Mouse (Mus musculus): Measurements from ENCODE around the gene Slc9a6. TPM values are rescaled to one million over a fixed set of nuclear protein-coding genes. Genes with fewer than 3 reads are reported as not detected.

Slc9a6 gene
- 30.2 and 37.2 TPM in 2 replicates for polyA plus RNA-seq (2016; fragmentation: Nextera tagmentation; extraction: Ambion mirVana)

DNA sequence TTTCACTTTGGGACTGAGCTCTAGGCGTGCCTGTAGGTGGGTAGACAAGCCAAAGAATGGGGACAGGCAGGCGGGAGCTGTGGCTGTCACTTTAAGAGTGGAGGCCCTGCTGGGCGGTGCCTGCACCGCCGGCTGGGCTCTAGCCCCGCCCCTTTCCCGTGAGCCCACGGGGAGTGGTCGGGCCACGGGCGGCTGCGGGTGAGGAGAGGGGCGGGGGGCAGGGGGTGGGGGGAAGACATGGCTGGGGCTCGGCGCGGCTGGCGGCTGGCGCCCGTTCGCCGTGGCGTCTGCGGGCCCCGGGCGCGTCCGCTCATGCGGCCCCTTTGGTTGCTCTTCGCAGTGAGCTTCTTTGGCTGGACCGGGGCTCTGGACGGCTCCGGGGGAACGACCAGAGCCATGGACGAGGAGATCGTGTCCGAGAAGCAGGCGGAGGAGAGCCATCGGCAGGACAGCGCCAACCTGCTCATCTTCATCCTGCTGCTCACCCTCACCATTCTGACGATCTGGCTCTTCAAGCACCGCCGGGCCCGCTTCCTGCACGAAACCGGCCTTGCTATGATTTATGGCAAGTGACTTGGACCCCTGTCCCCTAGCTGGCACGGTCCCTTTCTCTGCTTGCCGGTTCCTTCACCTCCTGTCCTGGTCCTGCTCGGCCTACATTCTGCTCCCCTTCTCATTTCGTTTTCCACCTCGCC, at the start of gene Slc9a6:
TSS of gene Slc9a6 (plus strand) at position 135 of the 695 bp plus-strand sequence.
- ATAC-seq (ENCODE audit: low FRiP score, low read depth): peak; percentile 97
- Histone ChIP-seq H3K27ac (replicated peaks) (peak within 1 kb of the TSS; percentile 82), H3K9me3 (no peaks in the 10 kb centered on the region), H3K4me1 (0 out of 2 replicates have a peak, but pooled peaks cover 8% of the 10 kb centered on the region), H3K9ac (replicated peaks) (peak within 1 kb of the TSS; percentile 66), H3K4me3 (peak within 1 kb of the TSS; percentile 58), H3K27me3 (no peaks in the 10 kb centered on the region), H3K4me2 (replicated peaks) (peak within 1 kb of the TSS; percentile 60), H3K36me3 (no peaks in the 10 kb centered on the region)
- WGBS: 14% methylated on average over 30 of the region's 50 CpGs

DNA sequence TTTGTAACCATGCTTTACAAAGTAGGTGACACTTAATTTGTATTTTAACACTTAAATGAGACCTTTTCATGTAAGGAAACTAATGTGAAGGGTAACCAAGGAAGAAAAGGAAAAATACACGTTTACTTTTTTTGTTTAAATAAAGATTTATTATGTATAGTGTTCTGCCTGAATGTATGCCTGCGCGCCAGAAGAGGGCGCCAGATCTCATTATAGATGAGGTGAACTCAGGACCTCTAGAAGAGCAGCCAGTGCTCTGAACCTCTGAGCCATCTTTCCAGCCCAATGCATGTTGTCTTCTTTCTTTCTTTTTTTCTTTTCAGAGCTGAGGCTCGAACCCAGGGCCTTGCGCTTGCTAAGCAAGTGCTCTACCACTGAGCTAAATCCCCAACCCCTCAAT, 37.1 kb upstream of the Slc9a6 start:
- 21% methylated on average over 6 of the region's 6 CpGs for WGBS
- no peak overlapping the region for H3K9ac ChIP-seq (replicated peaks)
- no peaks in the 10 kb centered on the region for H3K9me3 ChIP-seq
- no peak overlapping the region for H3K4me3 ChIP-seq
- H3K27me3 ChIP-seq: no peaks in the 10 kb centered on the region
- no peaks in the 10 kb centered on the region for H3K4me1 ChIP-seq
- no peak overlapping the region for H3K4me2 ChIP-seq (replicated peaks)
- H3K36me3 ChIP-seq: no peaks in the 10 kb centered on the region
- no peak for ATAC-seq (ENCODE audit: low FRiP score, low read depth)
- no peak overlapping the region for H3K27ac ChIP-seq (replicated peaks)

DNA sequence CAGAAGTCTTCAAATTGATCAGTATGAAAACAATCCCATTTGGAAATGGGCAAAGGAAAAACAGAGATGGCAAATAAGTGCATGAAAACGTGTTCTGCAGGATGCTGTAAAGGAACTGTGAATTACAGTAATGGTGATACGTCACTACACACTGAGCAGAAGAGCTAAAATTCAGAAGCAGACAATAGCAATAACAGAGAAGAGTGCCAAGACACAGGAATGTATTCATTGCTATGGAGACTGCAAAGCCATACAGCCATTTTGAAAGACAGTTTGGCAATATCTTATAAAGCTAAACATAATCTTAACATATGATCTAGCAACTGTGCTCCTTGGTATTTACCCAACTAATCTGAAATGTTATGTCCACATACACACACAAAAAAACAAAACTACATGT, 31.4 kb upstream of the Slc9a6 start:
- Histone ChIP-seq H3K9ac (replicated peaks) (no peak overlapping the region), H3K27ac (replicated peaks) (no peak overlapping the region), H3K27me3 (no peaks in the 10 kb centered on the region), H3K9me3 (no peaks in the 10 kb centered on the region), H3K4me1 (no peaks in the 10 kb centered on the region), H3K4me3 (no peak overlapping the region), H3K4me2 (replicated peaks) (no peak overlapping the region), H3K36me3 (no peaks in the 10 kb centered on the region)
- ATAC-seq (ENCODE audit: low FRiP score, low read depth): no peak
- 81% methylated on average over 2 of the region's 2 CpGs for WGBS

DNA sequence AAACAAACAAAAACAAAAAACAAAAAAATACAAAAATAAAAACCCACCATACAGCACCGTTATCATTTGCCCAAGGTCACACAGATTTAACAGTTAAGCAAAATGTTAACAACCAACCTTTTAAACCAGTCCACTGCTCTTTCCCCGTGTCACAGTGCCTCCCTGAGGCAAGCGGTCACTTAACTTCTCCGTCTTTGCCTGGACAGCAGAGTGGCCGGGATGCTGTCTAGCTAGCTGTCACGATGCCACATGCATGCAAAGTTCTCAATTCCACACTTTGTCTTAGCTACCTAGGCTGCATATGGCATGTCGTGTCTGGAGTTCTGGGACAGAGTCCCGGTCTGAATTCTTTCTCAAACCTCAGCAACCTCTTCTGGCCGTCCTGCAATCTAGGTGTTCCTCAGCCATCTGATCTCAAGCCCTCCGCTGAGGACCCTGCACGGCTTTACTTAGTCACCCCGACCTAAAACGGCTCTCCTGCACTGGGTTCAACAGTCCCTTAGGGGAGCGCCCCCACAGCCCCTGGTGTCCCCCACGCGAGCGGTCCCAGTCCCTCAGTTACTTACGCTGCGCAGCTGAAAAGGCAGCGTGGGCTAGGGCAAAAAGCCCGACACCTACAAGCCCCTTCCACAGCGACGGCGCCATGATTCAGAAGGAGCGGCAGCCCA, 12.2 kb upstream of the Slc9a6 start:
- WGBS: 23% methylated on average over 25 of the region's 25 CpGs
- peak overlapping the region; percentile 54 for H3K4me2 ChIP-seq (replicated peaks)
- H3K4me1 ChIP-seq: peaks cover 8% of the 10 kb centered on the region
- peak overlapping the region; percentile 66 for H3K4me3 ChIP-seq
- peak overlapping the region; percentile 75 for H3K9ac ChIP-seq (replicated peaks)
- ATAC-seq (ENCODE audit: low FRiP score, low read depth): peak; percentile 74
- H3K36me3 ChIP-seq: no peaks in the 10 kb centered on the region
- no peaks in the 10 kb centered on the region for H3K9me3 ChIP-seq
- peak overlapping the region; percentile 74 for H3K27ac ChIP-seq (replicated peaks)
- H3K27me3 ChIP-seq: no peaks in the 10 kb centered on the region

DNA sequence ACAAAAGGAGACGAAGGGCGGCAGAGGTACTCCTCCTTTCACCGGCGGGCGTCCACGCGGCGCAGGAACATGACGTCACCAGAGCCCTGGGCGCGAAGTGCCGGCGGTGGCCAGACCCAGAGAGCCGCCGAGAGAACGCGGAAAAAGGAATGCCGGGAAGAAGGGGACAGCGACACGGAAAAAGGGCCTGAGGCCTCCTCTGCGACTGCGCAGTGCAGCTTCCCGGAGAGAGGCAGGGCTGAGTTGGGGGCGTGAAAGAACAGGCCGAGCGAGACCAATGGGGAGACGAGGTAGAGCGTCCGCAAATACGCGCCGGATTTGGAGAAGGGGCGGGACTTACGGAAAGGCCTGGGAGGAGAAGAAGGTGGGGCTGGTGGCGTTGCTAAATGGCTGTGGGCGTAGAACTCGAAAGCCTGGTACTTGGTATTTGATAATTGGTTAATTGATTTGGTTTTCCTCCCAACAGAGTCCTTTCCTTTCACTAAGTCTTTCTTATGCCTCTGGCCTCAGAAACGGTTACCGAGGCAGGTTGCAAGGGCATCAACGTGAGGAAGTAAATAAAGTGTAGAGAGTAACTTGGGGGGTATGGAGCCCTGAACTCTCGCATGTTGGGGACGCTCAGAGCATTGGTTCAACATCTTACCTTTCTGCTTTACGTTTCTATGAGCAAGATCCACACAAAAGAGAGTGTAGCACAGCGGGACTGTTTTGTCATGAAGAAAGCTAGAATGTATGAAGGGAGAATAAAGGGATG, 11.5 kb upstream of the Slc9a6 start, which contains the start of gene Mmgt1:
TSS of gene Mmgt1 (minus strand) at position 183 of the 754 bp plus-strand sequence.
- WGBS: 17% methylated on average over 43 of the region's 44 CpGs
- peak within 1 kb of the TSS; percentile 75 for H3K9ac ChIP-seq (replicated peaks)
- peak within 1 kb of the TSS; percentile 66 for H3K4me3 ChIP-seq
- no peaks in the 10 kb centered on the region for H3K9me3 ChIP-seq
- H3K27me3 ChIP-seq: no peaks in the 10 kb centered on the region
- ATAC-seq (ENCODE audit: low FRiP score, low read depth): peak; percentile 99
- peaks cover 8% of the 10 kb centered on the region for H3K4me1 ChIP-seq
- H3K4me2 ChIP-seq (replicated peaks): peak within 1 kb of the TSS; percentile 54
- no peaks in the 10 kb centered on the region for H3K36me3 ChIP-seq
- H3K27ac ChIP-seq (replicated peaks): peak within 1 kb of the TSS; percentile 74

DNA sequence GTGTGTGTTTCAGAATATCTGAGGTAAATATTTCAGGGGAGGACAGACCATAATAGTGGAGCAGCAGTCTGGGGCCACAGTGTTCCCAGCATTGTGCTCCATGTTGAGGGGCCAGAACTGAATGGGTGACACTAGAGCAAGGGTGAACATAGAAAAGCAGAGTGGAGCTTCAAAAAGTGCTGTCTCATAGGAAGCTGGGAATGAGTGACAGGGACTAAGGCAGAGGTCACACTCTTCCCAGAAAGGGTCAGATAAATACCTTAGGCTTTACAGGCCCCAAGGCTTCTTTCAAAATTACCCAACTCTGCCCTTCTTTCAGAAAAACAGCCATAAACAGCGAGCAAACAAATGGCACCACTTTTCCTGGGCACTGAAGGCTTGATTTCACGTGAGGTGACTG, 3.0 kb upstream of the Slc9a6 start:
- H3K27me3 ChIP-seq: no peaks in the 10 kb centered on the region
- H3K27ac ChIP-seq (replicated peaks): no peak overlapping the region
- 0 out of 2 replicates have a peak, but pooled peaks cover 8% of the 10 kb centered on the region for H3K4me1 ChIP-seq
- WGBS: 66% methylated on average over 2 of the region's 2 CpGs
- no peaks in the 10 kb centered on the region for H3K9me3 ChIP-seq
- no peak overlapping the region for H3K4me2 ChIP-seq (replicated peaks)
- no peak overlapping the region for H3K4me3 ChIP-seq
- no peak overlapping the region for H3K9ac ChIP-seq (replicated peaks)
- ATAC-seq (ENCODE audit: low FRiP score, low read depth): no peak
- H3K36me3 ChIP-seq: no peaks in the 10 kb centered on the region

DNA sequence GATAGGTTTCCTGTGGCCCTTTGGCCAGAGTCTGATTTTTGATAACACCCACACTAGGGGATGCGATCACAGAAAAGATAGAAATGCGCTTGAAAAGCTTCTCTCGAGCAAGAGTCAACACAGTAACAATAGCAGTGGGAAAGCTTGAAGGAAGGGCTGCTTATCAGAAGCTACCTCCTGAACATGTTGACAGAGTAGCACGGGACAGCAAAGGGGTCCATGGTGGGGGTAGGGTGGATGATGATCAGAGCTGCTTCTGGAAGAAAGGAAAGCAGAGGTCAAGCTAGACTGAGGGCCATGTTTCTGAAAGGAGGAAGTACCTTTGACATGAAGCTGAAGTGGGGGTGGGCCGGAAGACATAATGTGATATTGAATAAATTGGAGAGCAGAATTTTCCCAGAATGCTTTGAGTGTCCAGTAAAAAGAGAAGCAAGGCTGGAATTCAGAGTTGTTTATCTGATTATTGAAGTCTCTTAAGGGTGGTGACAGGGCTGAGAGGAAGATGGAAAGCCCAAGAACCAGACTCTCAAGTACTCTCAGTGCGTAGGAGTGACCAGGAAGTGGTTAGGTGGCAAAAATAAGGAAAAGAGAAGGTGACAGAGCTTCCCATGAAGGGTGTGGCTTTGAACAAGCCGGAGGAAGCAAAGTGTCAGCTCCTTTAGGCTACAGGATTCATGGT, 2.4 kb upstream of the Slc9a6 start:
- ATAC-seq (ENCODE audit: low FRiP score, low read depth): no peak
- WGBS: 82% methylated on average over 7 of the region's 7 CpGs
- Histone ChIP-seq H3K9me3 (no peaks in the 10 kb centered on the region), H3K4me1 (0 out of 2 replicates have a peak, but pooled peaks cover 8% of the 10 kb centered on the region), H3K9ac (replicated peaks) (no peak overlapping the region), H3K4me3 (no peak overlapping the region), H3K27me3 (no peaks in the 10 kb centered on the region), H3K4me2 (replicated peaks) (no peak overlapping the region), H3K36me3 (no peaks in the 10 kb centered on the region), H3K27ac (replicated peaks) (no peak overlapping the region)

DNA sequence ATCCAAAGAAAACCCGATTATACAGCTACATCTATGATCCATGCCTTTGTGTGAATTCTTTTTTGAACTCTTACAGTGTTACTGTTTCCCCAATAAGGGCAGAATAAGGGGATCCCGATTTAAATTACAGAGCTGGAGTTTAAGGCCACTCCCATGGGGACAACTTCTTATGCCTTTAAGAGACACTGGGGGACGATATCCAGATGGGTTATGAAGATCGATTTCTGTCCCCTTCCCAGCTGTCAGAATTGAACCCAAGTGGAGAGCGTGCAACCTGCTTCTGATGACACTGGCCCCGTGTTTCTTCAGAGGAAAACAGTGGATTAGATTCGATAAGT, 303 bp upstream of the Slc9a6 start:
- no peaks in the 10 kb centered on the region for H3K36me3 ChIP-seq
- 25% methylated on average over 7 of the region's 7 CpGs for WGBS
- ATAC-seq (ENCODE audit: low FRiP score, low read depth): no peak; the same call in 1 of the 2 replicates
- H3K9ac ChIP-seq (replicated peaks): no peak overlapping the region
- peak overlapping the region; percentile 58 for H3K4me3 ChIP-seq
- peak overlapping the region; percentile 49; the same call in 1 of the 2 replicates for H3K27ac ChIP-seq (replicated peaks)
- H3K9me3 ChIP-seq: no peaks in the 10 kb centered on the region
- H3K4me2 ChIP-seq (replicated peaks): peak overlapping the region; percentile 45
- 0 out of 2 replicates have a peak, but pooled peaks cover 8% of the 10 kb centered on the region for H3K4me1 ChIP-seq
- no peaks in the 10 kb centered on the region for H3K27me3 ChIP-seq

DNA sequence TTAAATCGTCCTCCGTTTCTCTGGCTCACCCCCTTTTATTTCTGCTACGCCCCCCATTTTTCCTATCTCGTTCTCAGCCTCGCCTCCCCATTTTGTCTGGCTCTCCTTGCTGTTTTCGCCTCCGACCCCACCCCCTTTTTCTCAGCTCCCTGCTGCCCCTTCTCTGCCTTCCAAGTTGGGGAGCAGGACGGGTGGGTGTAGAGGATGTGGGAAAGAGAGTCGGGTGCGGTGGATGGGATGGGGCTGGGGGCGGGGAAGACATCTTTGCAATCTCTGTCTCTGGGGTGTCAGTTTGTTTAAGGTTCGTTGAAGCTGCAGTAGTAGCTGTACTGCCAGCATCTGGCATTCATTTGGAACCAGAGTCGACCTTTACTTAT, 749 bp downstream of the Slc9a6 start:
- Histone ChIP-seq H3K4me2 (replicated peaks) (peak overlapping the region; percentile 60), H3K36me3 (no peaks in the 10 kb centered on the region), H3K4me3 (peak overlapping the region; percentile 58), H3K27ac (replicated peaks) (peak overlapping the region; percentile 82), H3K4me1 (0 out of 2 replicates have a peak, but pooled peaks cover 8% of the 10 kb centered on the region), H3K27me3 (no peaks in the 10 kb centered on the region), H3K9me3 (no peaks in the 10 kb centered on the region), H3K9ac (replicated peaks) (peak overlapping the region; percentile 66)
- 21% methylated on average over 13 of the region's 13 CpGs for WGBS
- ATAC-seq (ENCODE audit: low FRiP score, low read depth): peak; percentile 32; the same call in 1 of the 2 replicates

DNA sequence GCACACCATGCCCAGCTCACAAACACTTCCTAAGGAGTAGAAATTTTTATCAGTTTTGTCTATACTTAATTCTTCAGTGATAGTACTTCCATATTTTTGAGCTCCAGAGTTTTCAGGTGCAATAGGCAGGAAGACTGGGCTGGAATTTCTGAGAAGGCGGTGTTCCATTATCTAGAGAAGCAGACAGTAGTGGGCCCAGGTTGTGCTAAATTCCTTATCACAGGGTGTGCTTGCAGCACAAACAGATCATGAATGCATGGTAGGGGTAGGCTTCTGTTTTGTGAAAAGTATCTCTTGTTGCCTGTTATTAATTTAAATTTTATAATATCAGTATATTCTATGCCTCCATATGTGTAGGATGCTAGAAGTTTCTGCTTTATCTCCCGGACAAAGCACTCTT, 5.7 kb downstream of the Slc9a6 start:
- Histone ChIP-seq H3K27me3 (no peaks in the 10 kb centered on the region), H3K4me3 (no peak overlapping the region), H3K27ac (replicated peaks) (no peak overlapping the region), H3K4me1 (0 out of 2 replicates have a peak, but pooled peaks cover 8% of the 10 kb centered on the region), H3K4me2 (replicated peaks) (no peak overlapping the region), H3K9ac (replicated peaks) (no peak overlapping the region), H3K36me3 (no peaks in the 10 kb centered on the region), H3K9me3 (no peaks in the 10 kb centered on the region)
- WGBS: 86% methylated on average over 2 of the region's 2 CpGs
- ATAC-seq (ENCODE audit: low FRiP score, low read depth): no peak

DNA sequence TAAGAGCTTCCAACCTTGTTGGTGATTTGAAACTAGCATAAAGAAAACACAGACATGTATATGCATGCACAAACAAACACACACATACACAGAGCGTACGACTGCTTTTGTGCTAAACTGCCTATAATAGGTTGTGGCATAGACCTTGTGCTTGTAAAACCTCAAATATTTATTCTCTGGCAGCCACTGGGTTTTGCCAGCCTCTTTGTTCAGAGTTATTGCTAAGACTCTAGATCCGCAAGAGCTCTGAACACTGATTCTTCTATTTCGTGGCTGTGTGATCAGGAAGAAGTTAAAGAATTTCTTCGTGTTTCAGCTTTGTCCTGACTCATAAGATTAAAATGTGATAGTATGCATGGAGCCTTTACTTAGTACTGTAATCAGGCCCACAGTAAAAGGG, 26.6 kb downstream of the Slc9a6 start:
- Histone ChIP-seq H3K9ac (replicated peaks) (no peak overlapping the region), H3K36me3 (0 out of 2 replicates have a peak, but pooled peaks cover 8% of the 10 kb centered on the region), H3K4me2 (replicated peaks) (no peak overlapping the region), H3K9me3 (no peaks in the 10 kb centered on the region), H3K27ac (replicated peaks) (no peak overlapping the region), H3K27me3 (no peaks in the 10 kb centered on the region), H3K4me3 (no peak overlapping the region), H3K4me1 (no peaks in the 10 kb centered on the region)
- 83% methylated on average over 5 of the region's 5 CpGs for whole genome bisulfite sequencing
- ATAC-seq (ENCODE audit: low FRiP score, low read depth): no peak
